Mouse (Mus musculus): ENCODE measurements around the gene Cavin3. TPM values are rescaled to one million over a fixed set of nuclear protein-coding genes. Genes with fewer than 3 reads are reported as not detected.
"Not testable (repeated sequence)": the region's sequence is repeated elsewhere in the genome, so short reads cannot be mapped to it uniquely, and the experiment has no call there.

Gene Cavin3
- polyA plus RNA-seq, 1 experiment from 2014 or later: 68.1 TPM

DNA sequence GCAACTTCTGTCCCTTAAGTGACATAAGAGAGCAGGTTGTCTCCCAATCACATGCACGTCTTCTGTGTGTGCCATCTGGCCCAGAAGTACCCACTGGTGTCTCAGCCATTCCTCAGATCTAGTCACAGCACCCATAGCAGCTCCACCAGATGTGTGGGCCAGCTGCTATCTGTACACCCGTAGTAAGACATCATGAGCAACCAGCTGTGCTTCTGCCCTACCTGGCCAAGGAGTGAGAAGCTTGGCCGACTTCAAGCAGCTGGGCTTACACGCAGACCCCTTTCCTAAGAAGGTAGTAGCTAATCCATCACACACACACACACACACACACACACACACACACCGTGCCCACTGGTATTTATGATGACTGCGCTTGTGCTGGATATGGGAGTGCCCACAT lies 2.9 kb downstream of the Cavin3 start:
- Histone ChIP-seq H3K9me3 (replicated peaks) (no peaks in the 10 kb centered on the region), H3K4me1 (replicated peaks) (peaks cover 46% of the 10 kb centered on the region), H3K9ac (no peak overlapping the region), H3K27me3 (replicated peaks) (no peaks in the 10 kb centered on the region), H3K4me2 (no peak overlapping the region), H3K4me3 (no peak overlapping the region), H3K36me3 (no peaks in the 10 kb centered on the region), H3K27ac (ENCODE audit: poor library complexity, severe bottlenecking) (no peak overlapping the region)
- 84% methylated on average over 6 of the region's 6 CpGs for WGBS
- no peak for ATAC-seq (ENCODE audit: insufficient number of reproducible peaks, low FRiP score)

DNA sequence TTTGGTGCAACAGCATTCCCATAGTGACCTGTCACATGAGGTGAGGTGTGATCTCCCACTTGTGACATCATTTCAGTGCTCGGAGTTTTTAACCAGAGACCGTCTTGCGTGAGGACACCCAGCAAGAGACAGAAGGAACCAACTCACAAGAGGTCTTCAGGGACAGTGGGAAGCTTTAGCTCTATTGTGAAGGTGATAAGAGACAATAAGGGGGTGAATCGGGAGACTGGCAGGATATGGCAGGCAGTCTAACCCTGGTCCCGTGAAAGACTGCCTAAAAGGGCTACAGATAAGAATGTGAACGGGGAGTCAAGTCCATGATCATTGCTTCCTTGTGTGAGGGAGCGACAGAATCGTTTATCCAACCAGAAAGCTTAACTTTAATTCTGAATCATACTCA lies 3.8 kb downstream of the Cavin3 start:
- no peak overlapping the region for H3K4me3 ChIP-seq
- no peak overlapping the region for H3K4me2 ChIP-seq
- 61% methylated on average over 8 of the region's 8 CpGs for WGBS
- H3K4me1 ChIP-seq (replicated peaks): peaks cover 46% of the 10 kb centered on the region
- no peak overlapping the region for H3K9ac ChIP-seq
- no peak for ATAC-seq (ENCODE audit: insufficient number of reproducible peaks, low FRiP score)
- H3K9me3 ChIP-seq (replicated peaks): no peaks in the 10 kb centered on the region
- no peak overlapping the region for H3K27ac ChIP-seq (ENCODE audit: poor library complexity, severe bottlenecking)
- no peaks in the 10 kb centered on the region for H3K36me3 ChIP-seq
- H3K27me3 ChIP-seq (replicated peaks): no peaks in the 10 kb centered on the region

DNA sequence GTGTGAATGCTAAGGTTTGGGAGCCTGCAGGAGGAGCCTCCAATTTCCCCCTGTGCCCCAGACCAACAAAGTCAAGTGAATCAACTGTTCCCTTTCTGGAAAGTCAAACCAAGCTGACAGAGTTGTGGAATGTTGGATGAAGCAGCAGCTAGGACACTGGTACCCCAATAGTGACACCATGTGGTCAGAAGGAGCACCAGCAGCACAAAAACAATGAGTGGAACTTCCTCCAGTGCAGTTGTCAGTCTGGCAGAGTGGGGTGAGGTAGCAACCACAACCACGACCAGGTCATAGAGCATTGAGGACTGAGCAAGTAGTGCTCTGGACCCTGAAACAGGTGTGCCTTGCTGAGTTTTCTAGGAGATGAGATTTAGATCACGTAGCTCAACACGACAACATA lies 4.3 kb downstream of the Cavin3 start:
- no peak overlapping the region for H3K27ac ChIP-seq (ENCODE audit: poor library complexity, severe bottlenecking)
- no peaks in the 10 kb centered on the region for H3K9me3 ChIP-seq (replicated peaks)
- H3K4me1 ChIP-seq (replicated peaks): peaks cover 46% of the 10 kb centered on the region
- no peaks in the 10 kb centered on the region for H3K27me3 ChIP-seq (replicated peaks)
- no peak overlapping the region for H3K4me2 ChIP-seq
- ATAC-seq (ENCODE audit: insufficient number of reproducible peaks, low FRiP score): no peak
- H3K4me3 ChIP-seq: no peak overlapping the region
- 59% methylated on average over 3 of the region's 3 CpGs for WGBS
- H3K36me3 ChIP-seq: no peaks in the 10 kb centered on the region
- no peak overlapping the region for H3K9ac ChIP-seq

DNA sequence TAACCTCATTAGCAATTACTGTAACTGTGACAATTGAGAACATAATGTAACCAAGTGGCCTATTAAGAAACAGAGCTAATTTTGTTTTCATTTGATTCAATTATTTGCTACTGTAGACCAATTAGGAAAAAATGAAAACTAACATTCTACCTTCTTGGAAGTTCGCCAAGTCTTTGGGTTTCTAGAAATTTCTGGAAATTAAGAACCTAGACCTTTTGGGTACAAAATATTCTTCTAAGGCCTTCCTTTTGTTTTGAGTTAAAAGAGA lies 4.7 kb downstream of the Cavin3 start:
- 89% methylated on average over 1 of the region's 1 CpGs for WGBS
- no peak for ATAC-seq (ENCODE audit: insufficient number of reproducible peaks, low FRiP score)
- Histone ChIP-seq H3K4me3 (no peak overlapping the region), H3K9ac (no peak overlapping the region), H3K36me3 (no peaks in the 10 kb centered on the region), H3K4me1 (replicated peaks) (peaks cover 43% of the 10 kb centered on the region), H3K4me2 (no peak overlapping the region), H3K9me3 (replicated peaks) (no peaks in the 10 kb centered on the region), H3K27me3 (replicated peaks) (no peaks in the 10 kb centered on the region), H3K27ac (ENCODE audit: poor library complexity, severe bottlenecking) (no peak overlapping the region)

DNA sequence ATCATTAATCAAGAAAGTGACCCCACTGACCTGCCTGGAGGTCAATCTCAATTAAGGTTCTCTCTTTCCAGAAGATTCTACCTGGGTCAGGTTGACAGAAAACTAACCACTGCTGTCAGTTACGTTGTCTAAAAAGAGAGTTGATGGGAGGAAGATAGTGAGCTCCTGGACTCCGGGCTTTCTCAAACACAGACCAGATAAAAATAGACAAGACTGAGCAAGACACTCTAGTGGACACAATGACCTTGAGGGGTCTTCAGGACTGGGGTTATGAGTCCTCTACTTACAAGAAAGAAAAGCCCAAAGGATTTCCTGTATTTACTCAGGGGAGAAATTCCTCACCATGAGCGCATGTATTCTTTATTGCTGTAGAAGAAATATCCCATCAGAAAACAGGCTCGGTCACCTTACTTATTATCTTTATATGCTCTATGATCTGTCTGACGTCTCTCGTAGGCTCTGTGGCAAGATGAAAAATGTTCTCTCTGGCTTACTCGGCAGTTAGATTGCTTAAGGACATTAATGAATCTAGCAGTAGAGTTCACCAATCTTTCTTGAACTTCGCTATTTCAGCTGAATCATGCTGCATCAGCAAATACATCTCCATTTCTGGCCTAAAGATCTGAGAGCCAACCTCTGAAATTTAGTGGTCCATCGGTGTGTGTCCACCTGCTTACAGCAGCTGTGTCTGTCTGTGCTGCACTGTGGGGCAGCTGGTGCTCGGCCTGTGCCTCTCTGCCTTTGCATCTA lies 5.2 kb downstream of the Cavin3 start:
- no peak for ATAC-seq (ENCODE audit: insufficient number of reproducible peaks, low FRiP score)
- H3K4me2 ChIP-seq: no peak overlapping the region
- no peak overlapping the region for H3K9ac ChIP-seq
- H3K9me3 ChIP-seq (replicated peaks): no peaks in the 10 kb centered on the region
- H3K4me1 ChIP-seq (replicated peaks): peaks cover 38% of the 10 kb centered on the region
- no peak overlapping the region for H3K27ac ChIP-seq (ENCODE audit: poor library complexity, severe bottlenecking)
- no peaks in the 10 kb centered on the region for H3K27me3 ChIP-seq (replicated peaks)
- no peaks in the 10 kb centered on the region for H3K36me3 ChIP-seq
- 72% methylated on average over 10 of the region's 10 CpGs for WGBS
- no peak overlapping the region for H3K4me3 ChIP-seq

DNA sequence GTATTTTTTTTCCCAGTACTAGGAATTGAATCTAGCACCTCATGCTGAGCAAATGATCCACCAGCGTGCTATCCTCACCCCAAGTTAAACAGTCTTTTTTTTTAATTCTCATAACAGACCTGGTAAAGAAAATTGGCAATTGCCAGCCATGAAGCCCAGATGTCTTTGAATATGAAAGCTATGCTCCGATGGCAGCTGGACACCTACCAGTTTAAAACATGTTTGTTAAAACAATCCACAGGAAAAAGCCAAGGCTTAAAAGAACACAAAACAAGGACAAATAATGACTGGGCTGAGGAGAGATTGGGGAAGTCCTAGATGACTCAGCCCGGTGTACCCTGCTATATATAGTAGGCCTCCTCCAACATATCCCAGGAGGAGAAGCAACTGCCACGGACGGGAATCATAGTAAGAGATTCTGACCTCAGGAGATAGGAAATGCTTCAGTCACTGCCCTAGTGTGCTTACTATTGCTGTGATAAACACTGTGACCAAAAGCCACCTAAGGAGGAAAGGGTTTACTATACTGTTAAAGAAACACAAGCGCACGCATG lies 6.6 kb downstream of the Cavin3 start:
- ATAC-seq (ENCODE audit: insufficient number of reproducible peaks, low FRiP score): no peak
- Histone ChIP-seq H3K27me3 (replicated peaks) (no peaks in the 10 kb centered on the region), H3K4me3 (no peak overlapping the region), H3K27ac (ENCODE audit: poor library complexity, severe bottlenecking) (no peak overlapping the region), H3K4me1 (replicated peaks) (peaks cover 24% of the 10 kb centered on the region), H3K36me3 (no peaks in the 10 kb centered on the region), H3K9ac (no peak overlapping the region), H3K9me3 (replicated peaks) (no peaks in the 10 kb centered on the region), H3K4me2 (no peak overlapping the region)
- WGBS: 52% methylated on average over 7 of the region's 7 CpGs

DNA sequence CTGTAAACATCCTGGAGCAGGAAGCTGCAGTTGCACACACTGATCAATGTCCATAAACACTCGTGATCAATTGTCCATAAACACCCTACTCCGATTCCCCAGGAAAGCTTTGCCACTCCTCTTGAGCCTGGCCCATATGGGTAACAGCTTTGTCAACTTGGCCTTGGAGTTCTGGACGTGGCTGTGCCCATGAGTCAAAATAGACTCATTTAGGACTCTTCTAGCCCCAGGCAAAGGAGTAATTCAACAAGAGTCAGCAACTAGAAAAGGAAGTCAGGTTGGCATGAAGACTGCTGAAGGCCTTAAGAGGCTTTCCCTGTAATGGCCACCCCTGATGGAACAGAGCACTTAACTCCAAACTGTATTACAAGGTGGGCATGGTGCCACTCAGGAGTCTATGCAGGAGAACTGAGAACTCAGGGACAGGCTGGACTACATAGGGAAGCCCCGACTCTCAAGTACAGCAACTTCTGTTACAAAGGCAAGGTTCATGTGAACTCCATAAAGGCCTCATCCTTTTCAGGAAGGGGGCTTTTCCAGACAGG lies 7.3 kb downstream of the Cavin3 start:
- Histone ChIP-seq H3K27me3 (replicated peaks) (no peaks in the 10 kb centered on the region), H3K9ac (no peak overlapping the region), H3K4me1 (replicated peaks) (peaks cover 20% of the 10 kb centered on the region), H3K4me2 (no peak overlapping the region), H3K9me3 (replicated peaks) (no peaks in the 10 kb centered on the region), H3K27ac (ENCODE audit: poor library complexity, severe bottlenecking) (no peak overlapping the region), H3K36me3 (no peaks in the 10 kb centered on the region), H3K4me3 (no peak overlapping the region)
- ATAC-seq (ENCODE audit: insufficient number of reproducible peaks, low FRiP score): no peak
- 75% methylated on average over 4 of the region's 4 CpGs for WGBS

DNA sequence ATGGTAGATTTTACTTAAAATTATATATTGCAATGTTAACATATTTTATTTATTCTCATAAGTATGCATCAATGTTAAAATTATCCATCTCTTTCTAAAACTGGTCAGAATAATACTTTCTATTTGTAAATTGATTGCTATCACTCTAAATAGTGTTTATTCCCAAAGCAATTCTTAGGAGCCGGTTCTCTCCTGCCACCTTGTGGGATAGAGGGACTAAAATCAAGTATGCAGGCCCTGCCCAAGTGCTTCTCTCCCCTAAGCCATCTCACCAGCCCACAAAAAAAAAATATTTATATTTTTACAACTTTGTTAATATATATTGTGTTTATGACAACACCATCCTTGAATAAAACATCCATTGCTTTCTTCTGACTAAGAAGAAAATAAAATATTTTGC lies 9.5 kb downstream of the Cavin3 start:
- Histone ChIP-seq H3K27me3 (replicated peaks) (no peaks in the 10 kb centered on the region), H3K4me2 (no peak overlapping the region), H3K4me3 (no peak overlapping the region), H3K9me3 (replicated peaks) (no peaks in the 10 kb centered on the region), H3K9ac (no peak overlapping the region), H3K4me1 (replicated peaks) (peaks cover 17% of the 10 kb centered on the region), H3K36me3 (no peaks in the 10 kb centered on the region), H3K27ac (ENCODE audit: poor library complexity, severe bottlenecking) (no peak overlapping the region)
- no peak for ATAC-seq (ENCODE audit: insufficient number of reproducible peaks, low FRiP score)
- 40% methylated on average over 1 of the region's 1 CpGs for WGBS

DNA sequence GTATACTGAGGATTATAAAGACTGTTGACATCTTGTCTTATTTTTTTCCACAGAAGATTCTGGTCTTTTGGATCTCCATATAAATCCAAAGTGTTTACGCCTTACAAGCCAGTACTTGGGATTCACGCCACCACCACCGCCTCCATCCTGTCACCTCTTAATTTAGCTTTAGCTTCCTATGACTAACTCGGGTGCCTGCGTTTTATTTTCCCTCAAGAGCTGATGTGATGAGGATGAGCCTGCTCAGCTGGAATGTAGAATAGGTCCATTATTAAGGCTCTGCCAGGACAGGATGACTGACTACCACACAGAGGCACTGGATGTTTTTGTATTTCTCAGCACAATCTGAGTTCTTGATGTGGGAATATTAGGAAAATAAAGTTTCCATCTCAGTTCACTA lies 16.6 kb downstream of the Cavin3 start:
- not testable (repeated sequence) for H3K27ac ChIP-seq (ENCODE audit: poor library complexity, severe bottlenecking); H3K4me3 ChIP-seq; H3K27me3 ChIP-seq (replicated peaks); H3K4me1 ChIP-seq (replicated peaks); ATAC-seq (ENCODE audit: insufficient number of reproducible peaks, low FRiP score); H3K9me3 ChIP-seq (replicated peaks); H3K9ac ChIP-seq; H3K36me3 ChIP-seq; H3K4me2 ChIP-seq
- 70% methylated on average over 5 of the region's 5 CpGs for WGBS

DNA sequence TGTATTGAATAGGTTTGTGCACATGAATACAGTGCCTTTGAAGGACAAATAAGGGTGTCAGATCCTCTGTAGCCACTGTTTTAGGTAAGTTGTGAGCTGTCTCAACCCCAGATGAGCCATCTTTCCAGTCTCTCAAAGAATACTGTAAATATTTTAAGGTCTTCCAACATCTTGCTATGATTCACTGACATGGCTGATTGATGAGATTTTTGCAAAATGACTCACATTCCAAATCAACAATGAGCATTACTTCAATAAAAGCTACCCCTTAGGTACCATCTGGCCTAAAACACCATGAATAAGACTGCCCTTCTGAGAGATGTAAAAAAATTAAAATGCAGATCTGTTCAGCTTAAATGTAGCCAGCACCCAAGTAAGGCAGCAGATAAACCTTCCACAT lies 23.6 kb downstream of the Cavin3 start:
- Histone ChIP-seq H3K27ac (ENCODE audit: poor library complexity, severe bottlenecking) (no peak overlapping the region), H3K9ac (no peak overlapping the region), H3K9me3 (replicated peaks) (no peaks in the 10 kb centered on the region), H3K4me3 (no peak overlapping the region), H3K4me2 (no peak overlapping the region), H3K27me3 (replicated peaks) (no peaks in the 10 kb centered on the region), H3K36me3 (no peaks in the 10 kb centered on the region), H3K4me1 (replicated peaks) (no peaks in the 10 kb centered on the region)
- ATAC-seq (ENCODE audit: insufficient number of reproducible peaks, low FRiP score): no peak

DNA sequence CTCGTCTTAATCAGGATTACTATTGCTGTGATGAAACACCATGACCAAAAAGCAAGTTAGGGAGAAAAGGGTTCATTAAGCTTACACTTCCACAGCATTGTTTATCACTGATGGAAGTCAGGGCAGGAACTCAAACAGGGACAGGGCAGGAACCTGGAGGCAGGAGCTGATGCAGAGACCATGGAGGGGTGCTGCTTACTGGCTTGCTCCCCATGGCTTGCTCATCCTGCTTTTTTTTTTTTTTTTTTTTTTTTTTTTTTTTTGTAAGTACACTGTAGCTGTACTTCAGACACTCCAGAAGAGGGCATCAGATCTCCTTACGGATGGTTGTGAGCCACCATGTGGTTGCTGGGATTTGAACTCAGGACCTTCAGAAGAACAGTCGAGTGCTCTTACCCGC lies 28.8 kb downstream of the Cavin3 start:
- not testable (repeated sequence) for H3K36me3 ChIP-seq; H3K4me2 ChIP-seq; H3K4me3 ChIP-seq; H3K27me3 ChIP-seq (replicated peaks); H3K9ac ChIP-seq; ATAC-seq (ENCODE audit: insufficient number of reproducible peaks, low FRiP score); H3K27ac ChIP-seq (ENCODE audit: poor library complexity, severe bottlenecking); H3K4me1 ChIP-seq (replicated peaks); H3K9me3 ChIP-seq (replicated peaks)
- WGBS: 83% methylated on average over 4 of the region's 4 CpGs

DNA sequence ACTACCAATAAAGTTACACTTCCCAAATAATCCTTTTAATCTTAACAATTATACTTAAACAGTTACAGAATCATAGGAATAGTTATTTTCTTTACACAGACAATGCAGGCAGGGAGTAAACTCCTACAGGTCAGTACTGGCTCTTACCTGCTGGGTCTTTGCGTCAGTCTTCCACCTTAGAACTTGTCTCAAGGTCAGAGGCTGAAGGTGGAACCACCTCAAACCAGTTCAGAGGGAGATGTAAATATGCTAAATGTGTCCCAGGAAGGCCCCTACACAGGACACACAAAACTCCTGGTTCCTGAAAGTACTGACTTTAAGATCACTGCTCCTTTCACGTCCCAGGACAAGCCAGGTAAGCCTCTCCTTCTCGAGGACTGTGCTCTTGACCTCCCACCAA lies 37.0 kb downstream of the Cavin3 start:
- H3K9me3 ChIP-seq (replicated peaks): no peaks in the 10 kb centered on the region
- ATAC-seq (ENCODE audit: insufficient number of reproducible peaks, low FRiP score): no peak

More for the DNA sequence above, 37.0 kb downstream of the Cavin3 start:
- Histone ChIP-seq H3K36me3 (no peaks in the 10 kb centered on the region), H3K27ac (ENCODE audit: poor library complexity, severe bottlenecking) (no peak overlapping the region), H3K4me2 (no peak overlapping the region), H3K9ac (no peak overlapping the region), H3K4me1 (replicated peaks) (0 out of 2 replicates have a peak, but pooled peaks cover 7% of the 10 kb centered on the region), H3K27me3 (replicated peaks) (no peaks in the 10 kb centered on the region), H3K4me3 (no peak overlapping the region)
- 65% methylated on average over 3 of the region's 3 CpGs for WGBS
